Mouse (Mus musculus) lung, postnatal 14 days (tissue): ENCODE measurements at regions not wholly inside any gene's neighbourhood (a gene's known extent, or its start where the extent isn't known, plus 50 kb on each side); places are given as distances from the start of the nearest gene placed in this dataset.
A peak's percentile ranks its signal among the peaks of the same experiment; 100 is the strongest.

ENCODE experiments used
- DNase-seq: peaks from one replicate; pipeline ENCODE4 v3.0.0; 2021

DNA sequence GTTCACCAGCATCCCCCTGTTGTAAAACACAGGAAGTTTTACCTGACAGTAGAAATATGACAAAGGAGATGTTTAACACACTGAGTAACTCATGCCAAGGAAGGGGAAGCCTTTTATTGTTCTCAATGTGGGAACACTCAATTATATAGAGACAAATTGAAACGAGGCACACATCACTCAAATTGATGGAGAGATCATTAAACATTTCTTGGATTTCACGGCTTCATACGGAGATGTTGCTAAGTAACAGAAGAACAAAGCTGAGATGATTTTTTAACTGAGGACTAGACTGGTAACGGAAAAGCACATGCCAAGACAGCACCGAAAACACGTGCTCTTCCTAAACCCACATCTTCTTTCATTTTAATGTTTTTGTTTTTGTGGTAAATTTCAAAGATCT is 437.0 kb upstream of the Intu start:
- no peak for DNase-seq

DNA sequence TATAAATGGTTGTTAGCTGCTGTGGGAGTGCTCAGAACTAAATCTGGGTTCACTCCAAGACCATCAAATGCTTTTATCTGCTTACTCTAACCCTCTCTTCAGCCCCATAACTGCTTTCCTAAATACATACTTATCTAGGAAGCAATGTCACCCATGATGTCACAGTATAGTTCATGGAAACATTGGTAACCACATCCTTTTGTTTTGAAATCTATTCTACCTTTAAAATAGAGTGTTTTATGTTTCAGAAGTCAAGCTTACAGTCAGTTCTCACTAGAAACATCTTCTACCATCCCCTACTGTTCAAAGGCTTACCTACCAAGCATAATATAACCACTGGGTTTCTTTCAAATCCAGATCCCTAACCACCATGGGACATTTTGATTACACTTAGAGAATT is 436.4 kb upstream of the Intu start:
- no peak for DNase-seq

GRCm38 (mm10) chr3:40102698-40103097 is 428.4 kb upstream of the Intu start:
- DNase-seq: no peak

DNA sequence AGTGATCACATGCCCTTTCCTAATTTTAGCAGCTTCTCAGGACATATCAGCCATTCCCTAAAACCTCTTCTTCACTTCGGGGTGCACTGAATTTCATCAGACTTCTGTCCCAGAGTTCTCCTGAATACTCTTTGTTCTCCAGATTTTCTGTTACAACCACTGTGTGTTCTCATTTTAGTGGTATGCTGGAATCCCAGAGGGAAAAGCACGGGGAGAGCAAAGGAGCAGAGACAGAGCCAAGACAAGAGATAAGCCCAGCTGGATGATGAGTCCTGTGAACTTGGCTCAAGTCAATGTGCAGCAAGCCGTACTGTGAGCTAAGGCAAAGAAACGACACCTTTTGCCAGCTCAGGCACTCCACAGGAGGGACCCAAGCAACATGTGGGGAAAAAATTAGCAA is 416.3 kb upstream of the Intu start:
- no peak for DNase-seq

GRCm38 (mm10) chr3:40118551-40118950 is 412.5 kb upstream of the Intu start:
- DNase-seq: no peak

- DNase-seq: no peak
Observed at GRCm38 (mm10) chr3:40119462-40119861, 411.6 kb upstream of the Intu start.

- DNase-seq: peak; percentile 31
Observed at GRCm38 (mm10) chr3:40120298-40120875, 410.7 kb upstream of the Intu start.

GRCm38 (mm10) chr3:40123558-40124236 is 407.4 kb upstream of the Intu start:
- DNase-seq: no peak

GRCm38 (mm10) chr3:40126903-40127302 is 404.2 kb upstream of the Intu start:
- DNase-seq: no peak

GRCm38 (mm10) chr3:40130858-40131584 is 400.1 kb upstream of the Intu start:
- no peak for DNase-seq

- DNase-seq: no peak
Observed at GRCm38 (mm10) chr3:40138671-40139070, 392.4 kb upstream of the Intu start.

DNA sequence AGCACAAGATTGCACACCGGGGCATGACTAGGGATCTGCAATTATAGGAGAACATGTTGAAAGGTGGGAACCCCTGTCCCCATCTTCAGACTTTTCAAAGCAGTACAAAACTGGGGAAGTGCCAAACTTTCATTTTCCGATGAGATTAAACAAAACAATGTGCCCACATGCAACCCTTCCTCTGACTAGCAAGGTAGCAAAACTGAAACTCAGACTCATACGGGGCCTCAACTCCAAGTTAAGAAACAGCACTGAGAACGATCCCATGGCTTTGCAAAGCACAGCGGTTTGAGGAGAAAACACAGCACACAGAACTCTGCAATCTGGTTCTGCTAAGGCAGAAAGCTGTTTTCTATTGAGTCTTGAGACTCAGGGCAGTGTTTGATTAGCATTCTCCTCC is 388.9 kb upstream of the Intu start:
- DNase-seq: no peak

- no peak for DNase-seq
Observed at GRCm38 (mm10) chr3:40158631-40159030, 372.5 kb upstream of the Intu start.

GRCm38 (mm10) chr3:40159591-40160145 is 371.4 kb upstream of the Intu start:
- no peak for DNase-seq

GRCm38 (mm10) chr3:40164181-40164580 is 366.9 kb upstream of the Intu start:
- DNase-seq: no peak

GRCm38 (mm10) chr3:40167970-40168626 is 363.0 kb upstream of the Intu start:
- DNase-seq: no peak

DNA sequence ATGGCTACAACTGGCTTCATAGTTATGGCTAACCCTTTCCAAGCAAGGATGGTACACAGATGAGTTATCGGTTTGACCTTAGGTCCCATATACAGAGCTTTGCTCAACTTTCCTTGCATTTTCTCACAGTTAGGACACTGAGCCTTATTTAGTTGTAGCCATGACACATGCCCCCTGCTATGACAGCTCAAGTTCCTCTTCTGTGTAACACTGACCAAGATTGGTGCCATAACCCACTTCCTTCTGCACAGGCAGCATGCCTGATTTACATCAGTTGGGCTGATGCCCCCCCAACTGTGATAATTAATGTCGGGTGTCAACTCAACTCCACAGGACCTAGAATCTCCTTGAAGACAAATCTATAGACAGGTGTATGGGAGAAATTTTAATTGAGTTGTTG is 361.5 kb upstream of the Intu start:
- DNase-seq: no peak

DNA sequence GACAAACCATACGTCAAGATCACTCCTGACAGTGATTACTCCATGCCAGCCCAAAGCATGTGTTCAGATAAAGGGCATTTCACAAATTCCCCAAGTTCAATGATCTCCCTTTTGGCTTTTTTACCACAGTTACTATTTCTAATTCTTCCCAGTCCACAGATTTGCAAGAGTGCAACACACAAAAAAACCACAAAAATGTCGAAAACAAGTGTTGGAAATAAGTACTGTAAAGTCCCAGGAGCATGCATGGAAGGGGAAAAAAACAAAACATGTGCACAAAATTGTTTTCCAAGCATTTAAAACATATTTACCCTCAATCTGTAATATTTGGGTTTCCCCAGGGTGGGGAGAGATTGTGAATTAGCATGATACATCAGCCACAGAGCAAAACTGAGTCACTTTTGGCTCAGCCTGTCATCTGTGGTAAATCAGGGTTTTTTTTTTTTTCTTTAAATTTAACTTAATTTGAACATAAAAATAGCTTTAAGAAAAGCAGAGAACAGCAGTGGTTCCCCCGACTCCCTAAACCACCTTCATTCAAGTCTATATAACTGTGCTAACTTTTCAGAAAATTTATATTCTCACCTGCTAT is 351.3 kb upstream of the Intu start:
- DNase-seq: no peak

DNA sequence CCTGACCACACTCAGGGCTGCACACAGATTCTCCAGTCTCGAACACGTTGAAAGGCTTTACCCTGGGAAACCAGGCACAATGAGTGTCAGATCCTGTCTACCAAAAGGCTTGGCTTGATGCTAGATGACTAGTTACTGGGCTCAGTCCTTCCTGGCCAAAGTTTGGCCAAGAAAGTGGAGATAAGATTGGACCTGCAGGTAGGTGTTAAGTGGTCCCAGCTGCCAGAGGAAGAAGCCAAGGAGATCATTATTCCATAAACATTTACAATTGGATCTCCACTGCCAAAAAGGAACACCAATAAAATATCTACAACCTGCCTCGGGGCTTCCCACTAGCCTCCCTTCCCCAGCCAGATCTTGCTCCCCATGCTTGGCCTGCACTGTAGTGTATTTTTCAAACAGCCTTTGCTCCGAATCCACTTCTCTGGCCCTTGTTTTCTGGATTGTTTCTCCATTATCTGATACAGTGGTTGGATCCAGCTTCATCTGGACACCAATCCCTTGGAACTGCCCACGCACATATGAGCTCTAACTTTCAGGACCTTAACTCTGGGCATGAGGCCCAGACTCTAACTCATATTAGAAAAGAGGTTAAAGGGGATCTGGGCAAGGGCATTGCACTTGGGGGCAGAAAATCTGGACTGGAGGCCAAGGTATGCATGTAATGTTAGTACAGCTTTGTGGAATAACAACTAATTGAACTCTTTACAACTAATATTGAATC is 345.3 kb upstream of the Intu start:
- no peak for DNase-seq

DNA sequence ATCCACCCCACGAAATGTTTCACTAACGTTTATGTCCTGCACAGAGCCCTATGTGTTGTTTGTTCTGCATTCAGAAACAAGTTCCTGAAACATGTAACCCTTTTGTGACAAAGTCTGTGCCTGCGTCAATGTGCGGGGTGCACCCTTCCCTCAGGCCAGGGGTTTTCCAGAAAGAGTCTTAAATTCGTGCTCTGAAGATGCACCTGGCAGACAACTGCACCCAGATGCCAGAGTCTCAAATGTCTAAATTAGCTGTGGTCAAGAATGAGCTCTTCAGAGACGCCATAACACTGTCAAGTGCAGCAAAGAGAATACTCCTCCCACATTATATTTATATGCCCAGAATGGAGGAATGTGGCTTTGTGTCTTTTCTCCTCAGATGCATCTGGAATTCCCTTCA is 341.6 kb upstream of the Intu start:
- DNase-seq: no peak

- no peak for DNase-seq
Observed at GRCm38 (mm10) chr3:40190024-40190423, 341.1 kb upstream of the Intu start.

- no peak for DNase-seq
Observed at GRCm38 (mm10) chr3:40200174-40200573, 330.9 kb upstream of the Intu start.
